Mouse (Mus musculus): ENCODE results near the gene Kbtbd12. TPM values are rescaled to one million over a fixed set of nuclear protein-coding genes. Genes with fewer than 3 reads are reported as not detected.
A peak's percentile ranks its signal among the peaks of the same experiment; 100 is the strongest.

Gene Kbtbd12
- total RNA-seq, 2 experiments from 2014 or later = 0.42 to 0.66 TPM

DNA sequence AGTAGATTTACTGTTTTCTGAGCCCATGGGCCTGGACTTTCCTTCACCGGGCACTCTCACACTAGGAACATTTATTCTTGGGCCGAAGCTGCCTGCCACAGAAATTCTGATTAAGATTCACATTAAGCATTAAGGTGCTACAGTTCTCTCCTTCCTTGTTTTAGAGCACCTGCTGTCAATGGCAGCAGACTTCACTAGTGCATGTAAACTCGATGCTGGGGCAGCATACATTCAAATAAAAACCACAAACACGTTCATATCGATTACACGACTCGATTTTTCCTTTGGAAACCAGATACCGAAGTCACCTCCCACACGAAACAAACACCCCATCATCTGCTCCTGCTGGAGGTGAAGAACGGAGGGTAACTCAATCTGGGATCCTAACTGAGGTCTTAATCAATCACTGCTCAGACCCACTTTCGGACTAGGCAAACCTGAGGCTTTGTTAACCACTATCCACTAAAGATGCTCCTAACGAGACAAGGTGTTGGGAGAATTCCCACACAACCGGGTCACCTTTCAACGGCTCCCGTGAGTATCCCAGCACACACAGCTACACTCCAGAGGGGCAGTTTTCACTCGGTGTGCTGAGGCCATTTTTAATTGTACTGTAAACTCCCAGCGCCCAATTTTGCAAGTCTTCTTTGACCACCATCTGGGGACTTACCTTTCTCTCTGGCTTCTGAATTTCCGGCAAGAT, 119.9 kb downstream of the Kbtbd12 start:
- DNase-seq (ENCODE audit: low spot score in 2 of 2) = no peak
- intact Hi-C loops (cut with DNase I) = no loop called here

DNA sequence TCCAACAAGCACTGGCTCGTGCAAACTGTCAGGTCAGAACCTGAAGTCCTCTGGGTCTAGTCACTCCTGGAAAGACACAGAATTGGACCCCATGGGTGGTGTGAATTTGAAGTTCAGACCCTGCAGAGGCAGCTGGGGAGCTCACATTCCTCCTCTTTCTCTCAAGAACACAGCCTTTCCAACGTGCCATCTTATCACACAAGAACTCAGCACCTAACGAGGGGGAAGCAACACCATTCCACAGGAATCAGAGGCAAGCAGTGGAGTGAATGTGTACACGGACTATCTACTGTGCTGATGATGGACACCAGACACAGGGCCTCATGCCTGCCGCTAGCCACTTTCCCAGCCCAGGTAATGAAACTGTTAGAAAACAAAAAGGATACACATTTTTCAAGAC, 121.1 kb downstream of the Kbtbd12 start:
- intact Hi-C loops (cut with DNase I) = no loop called here

GRCm38 (mm10) chr6:88515971-88516370, 121.8 kb downstream of the Kbtbd12 start:
- intact Hi-C loops (cut with DNase I) = no loop called here
- DNase-seq (ENCODE audit: low spot score in 2 of 2) = peak in 1 of 2 experiments; percentile 2

More for the DNA sequence above, 121.1 kb downstream of the Kbtbd12 start:
- DNase-seq (ENCODE audit: low spot score in 2 of 2) = peak in 1 of 2 experiments; percentile 2

DNA sequence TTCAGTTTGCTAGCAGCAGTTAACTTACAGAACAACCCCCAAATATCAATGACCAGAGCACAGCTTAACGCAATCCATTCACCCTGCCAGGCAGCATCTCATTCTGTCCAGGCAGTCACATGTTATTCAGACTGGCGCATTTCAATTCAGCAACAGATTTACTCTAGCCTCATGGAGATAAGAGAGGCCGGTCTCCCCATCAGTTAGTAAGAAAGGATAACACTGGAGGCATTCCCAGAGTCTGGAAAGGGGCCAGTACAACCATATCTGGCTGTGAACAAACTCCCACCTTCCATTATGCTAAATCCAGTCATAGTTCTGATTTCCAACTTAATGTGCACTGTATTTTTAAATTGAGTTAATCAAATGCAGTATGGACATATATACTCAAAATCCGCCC, 123.2 kb downstream of the Kbtbd12 start:
- DNase-seq (ENCODE audit: low spot score in 2 of 2) = peak in 1 of 2 experiments; percentile 8
- intact Hi-C loops (cut with DNase I) = no loop called here

GRCm38 (mm10) chr6:88513984-88514383, 123.8 kb downstream of the Kbtbd12 start:
- peak in 1 of 2 experiments; percentile 2 for DNase-seq (ENCODE audit: low spot score in 2 of 2)
- intact Hi-C loops (cut with DNase I) = no loop called here

DNA sequence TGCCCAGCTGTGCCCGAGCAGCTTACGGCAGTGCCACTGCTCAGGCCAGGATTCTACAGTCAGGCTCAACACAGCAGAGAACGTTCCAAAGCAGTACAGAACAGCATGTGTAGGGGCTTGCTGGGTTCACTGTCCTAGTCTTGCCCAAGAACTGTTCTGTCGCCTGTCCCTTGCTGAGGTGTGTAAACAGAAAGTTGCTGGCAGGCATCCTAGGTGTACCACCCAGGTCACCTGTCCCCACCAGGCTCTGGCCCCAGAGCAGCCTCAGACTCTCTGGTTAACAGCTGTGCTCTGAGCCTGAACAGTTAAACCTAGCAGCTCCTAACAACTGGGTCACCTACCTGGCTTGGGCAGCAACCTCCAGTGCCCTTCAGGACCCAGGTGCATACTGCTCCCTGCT, 134.7 kb downstream of the Kbtbd12 start:
- DNase-seq (ENCODE audit: low spot score in 2 of 2) = no peak
- intact Hi-C loops (cut with DNase I) = loop anchor here (5.0 kb wide), 1 partner anchor 391 kb away; no protein-coding TSS in a partner anchor

DNA sequence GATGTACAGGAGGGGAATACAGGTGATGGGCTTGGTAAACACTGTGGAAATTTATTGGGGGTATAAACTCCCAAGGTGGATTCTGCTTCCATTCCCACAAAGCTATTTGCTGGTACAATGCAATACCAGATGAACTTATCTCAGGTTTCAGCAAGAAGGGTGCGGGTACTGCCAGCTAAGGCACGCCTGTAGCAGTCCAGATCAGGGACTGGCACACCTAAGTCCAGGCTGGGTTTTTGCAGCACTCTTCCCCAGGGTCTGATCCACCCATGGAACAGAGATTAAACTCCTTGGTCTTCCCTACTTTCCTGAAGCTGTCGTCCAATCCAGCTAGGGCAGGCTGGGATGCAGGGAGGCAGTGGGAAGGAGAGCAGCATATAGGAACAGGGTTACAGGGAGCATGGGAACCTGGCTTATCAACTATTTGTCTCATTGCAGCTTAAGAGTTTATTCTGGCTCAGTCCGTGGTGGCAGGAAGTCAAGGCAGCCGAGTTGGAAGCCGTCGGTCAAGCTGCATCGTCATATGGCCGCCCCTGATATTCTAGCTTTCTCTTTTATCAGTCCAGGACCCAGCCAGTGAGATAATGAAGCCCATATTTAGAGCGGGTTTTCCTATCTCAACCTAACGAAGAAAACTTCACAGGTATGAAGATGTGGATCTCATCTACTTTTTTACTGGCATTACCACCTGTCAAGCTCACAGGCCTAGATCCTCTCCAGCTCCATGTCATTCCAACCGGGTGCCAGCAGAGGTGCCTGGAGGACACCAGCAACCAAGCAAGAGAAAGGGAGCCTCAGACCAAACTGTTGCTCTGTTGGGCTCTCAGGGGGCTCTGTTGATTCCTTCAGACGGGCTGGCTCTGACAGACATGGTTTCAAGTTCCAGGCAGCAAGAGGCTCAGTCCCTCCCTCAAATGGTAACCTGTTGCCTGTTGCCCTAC, 135.4 kb downstream of the Kbtbd12 start:
- intact Hi-C loops (cut with DNase I) = loop anchor here (5.0 kb wide), 1 partner anchor 390 kb away; no protein-coding TSS in a partner anchor

DNA sequence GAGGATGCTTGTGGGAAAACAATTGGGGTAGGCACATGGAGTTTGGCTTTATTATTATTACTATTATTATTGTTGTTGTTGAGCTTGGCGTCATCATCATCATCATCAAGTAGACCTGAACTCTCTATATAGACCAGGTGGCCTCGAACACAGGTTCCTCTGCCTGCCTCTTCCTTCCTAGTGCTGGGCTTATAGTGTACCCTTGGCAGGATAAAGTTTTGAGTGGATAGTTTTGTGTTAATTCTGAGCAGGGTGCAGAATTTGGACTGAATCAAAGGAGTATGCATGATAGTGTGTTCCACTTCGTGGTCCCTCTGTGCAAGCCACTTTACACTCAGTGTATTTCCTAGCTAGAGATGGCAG, 137.4 kb downstream of the Kbtbd12 start:
- intact Hi-C loops (cut with DNase I) = loop anchor here (5.0 kb wide), 1 partner anchor 388 kb away; no protein-coding TSS in a partner anchor
- no peak for DNase-seq (ENCODE audit: low spot score in 2 of 2)

More for the DNA sequence above, 135.4 kb downstream of the Kbtbd12 start:
- no peak for DNase-seq (ENCODE audit: low spot score in 2 of 2)

- DNase-seq (ENCODE audit: low spot score in 2 of 2) = peak; percentile 47 to 55
- intact Hi-C loops (cut with DNase I) = loop anchor here (2.0 to 5.0 kb wide), 2 partner anchors 311 to 387 kb away; no protein-coding TSS in a partner anchor
Measured at GRCm38 (mm10) chr6:88499481-88500404, 138.0 kb downstream of the Kbtbd12 start.

Other genes with a start within 250 kb of the Kbtbd12 start
- gene Eefsec, start 191.4 kb downstream of the Kbtbd12 start, total RNA-seq (2021) = 10 to 100 TPM; 20.8 to 22.2 TPM
- gene Ruvbl1, start 172.5 kb downstream of the Kbtbd12 start, total RNA-seq (2021) = 10 to 100 TPM; 38.2 to 41.4 TPM
- gene Sec61a1, start 119.0 kb downstream of the Kbtbd12 start, total RNA-seq (2021) = 10 to 100 TPM; 75.3 to 78.8 TPM
- gene Mgll, start 86.5 kb upstream of the Kbtbd12 start, total RNA-seq (2021) = 100 to 1,000 TPM; 193 to 231 TPM
- 10 to 100 TPM; 43.4 to 45.9 TPM for gene Abtb1, start 204.0 kb upstream of the Kbtbd12 start, total RNA-seq (2021)
- gene Podxl2, start 237.1 kb upstream of the Kbtbd12 start, total RNA-seq (2021) = 100 to 1,000 TPM; 181 to 221 TPM